Mouse (Mus musculus) stomach, postnatal 0 days (tissue): ENCODE results near the gene Ttc13.

Experiments used
- CTCF ChIP-seq: IDR thresholded peaks from 2 replicates; pipeline ENCODE4 v1.5.1; 2016; ENCODE audit warnings: antibody characterized with exemption, low read depth, mild to moderate bottlenecking, moderate library complexity
- EP300 ChIP-seq: optimal IDR thresholded peaks from 2 replicates; pipeline ENCODE3; 2016; ENCODE audit warnings: antibody characterized with exemption

GRCm38 (mm10) chr8:124715736-124716135 is 6.0 kb downstream of the Ttc13 start:
- no peak for TF ChIP-seq CTCF
- no peak for TF ChIP-seq EP300
